Mouse (Mus musculus): ENCODE results near the gene Sfxn2. TPM values are rescaled to one million over a fixed set of nuclear protein-coding genes. Genes with fewer than 3 reads are reported as not detected.
"Not testable (repeated sequence)": the region's sequence is repeated elsewhere in the genome, so short reads cannot be mapped to it uniquely, and the experiment has no call there.

Sfxn2 gene
- polyA plus RNA-seq, 1 experiment = 5.5 TPM

DNA sequence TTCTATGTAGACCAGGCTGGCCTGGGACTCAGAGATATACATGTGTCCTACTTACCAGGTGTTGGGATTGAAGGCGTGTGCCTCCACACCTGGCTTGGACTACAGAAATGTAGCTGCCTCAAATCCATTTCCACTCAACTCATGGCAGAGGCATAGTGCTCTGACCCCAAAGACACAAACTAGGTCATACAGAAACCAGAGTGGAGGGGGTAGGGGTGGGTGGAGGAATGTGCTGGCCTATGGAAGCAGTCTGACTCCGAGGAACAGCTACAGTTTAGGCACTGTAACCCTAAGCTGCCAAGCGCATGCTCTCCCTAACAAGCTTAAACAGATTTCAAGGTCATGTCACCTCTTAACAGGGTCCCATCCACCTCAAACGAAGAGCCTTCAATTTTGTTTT, 9.6 kb upstream of the Sfxn2 start:
- TF ChIP-seq POLR2A (IDR thresholded peaks at IDR 0.05; ENCODE audit: extremely low read depth, insufficient read depth, low read length) (no peak), CTCF (IDR thresholded peaks at IDR 0.05; ENCODE audit: extremely low read depth, insufficient read depth, low read length) (no peak)
- Histone ChIP-seq H3K4me1 (ENCODE audit: control insufficient read depth, insufficient read depth, low read length) (no peaks in the 10 kb centered on the region), H3K4me3 (ENCODE audit: insufficient read depth, low read length) (no peak overlapping the region), H3K27ac (ENCODE audit: insufficient read depth, low read length) (no peak overlapping the region)

DNA sequence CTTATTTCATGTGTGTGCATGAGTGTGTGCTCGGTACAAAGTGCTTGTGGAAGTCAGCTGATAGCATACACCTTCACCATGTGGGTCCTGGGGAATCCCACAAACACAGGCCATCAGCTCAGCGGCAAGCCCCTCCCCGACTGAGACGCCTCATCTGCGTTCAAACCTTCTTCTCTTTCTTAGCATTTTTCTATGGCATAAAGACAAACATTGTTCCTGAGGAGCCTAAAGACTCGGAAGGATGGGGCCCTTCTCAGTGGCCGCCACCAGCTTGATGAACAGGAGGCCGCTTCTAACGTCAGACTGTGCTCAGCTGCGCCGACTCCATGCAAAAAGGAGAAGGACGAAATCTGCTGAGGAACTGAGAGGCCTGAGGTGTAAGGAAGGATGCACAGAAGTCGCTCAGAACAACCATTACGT, 9.1 kb upstream of the Sfxn2 start:
- H3K4me3 ChIP-seq (ENCODE audit: insufficient read depth, low read length) = no peak overlapping the region
- H3K4me1 ChIP-seq (ENCODE audit: control insufficient read depth, insufficient read depth, low read length) = no peaks in the 10 kb centered on the region
- H3K27ac ChIP-seq (ENCODE audit: insufficient read depth, low read length) = no peak overlapping the region
- no peak for TF ChIP-seq CTCF (IDR thresholded peaks at IDR 0.05; ENCODE audit: extremely low read depth, insufficient read depth, low read length)
- TF ChIP-seq POLR2A (IDR thresholded peaks at IDR 0.05; ENCODE audit: extremely low read depth, insufficient read depth, low read length) = no peak

GRCm38 (mm10) chr19:46571211-46571877, 1.8 kb upstream of the Sfxn2 start:
- H3K27ac ChIP-seq (ENCODE audit: insufficient read depth, low read length); H3K4me1 ChIP-seq (ENCODE audit: control insufficient read depth, insufficient read depth, low read length): not testable (repeated sequence)
- H3K4me3 ChIP-seq (ENCODE audit: insufficient read depth, low read length) = peak overlapping the region; percentile 87; the same call in 1 of the 2 replicates

- H3K4me3 ChIP-seq (ENCODE audit: insufficient read depth, low read length) = peak overlapping the region; percentile 87
- TF ChIP-seq CTCF (IDR thresholded peaks at IDR 0.05; ENCODE audit: extremely low read depth, insufficient read depth, low read length) (no peak), POLR2A (IDR thresholded peaks at IDR 0.05; ENCODE audit: extremely low read depth, insufficient read depth, low read length) (no peak)
- peaks cover 3% of the 10 kb centered on the region for H3K4me1 ChIP-seq (ENCODE audit: control insufficient read depth, insufficient read depth, low read length)
- H3K27ac ChIP-seq (ENCODE audit: insufficient read depth, low read length) = no peak overlapping the region
These were observed 1.3 kb upstream of the Sfxn2 start for GRCm38 (mm10) chr19:46571878-46572244.

GRCm38 (mm10) chr19:46572548-46572947, 617 bp upstream of the Sfxn2 start:
- H3K27ac ChIP-seq (ENCODE audit: insufficient read depth, low read length) = peak overlapping the region; percentile 37
- peak overlapping the region; percentile 87 for H3K4me3 ChIP-seq (ENCODE audit: insufficient read depth, low read length)
- H3K4me1 ChIP-seq (ENCODE audit: control insufficient read depth, insufficient read depth, low read length) = peaks cover 3% of the 10 kb centered on the region
- TF ChIP-seq POLR2A (IDR thresholded peaks at IDR 0.05; ENCODE audit: extremely low read depth, insufficient read depth, low read length) (no peak), CTCF (IDR thresholded peaks at IDR 0.05; ENCODE audit: extremely low read depth, insufficient read depth, low read length) (no peak)

- peaks cover 3% of the 10 kb centered on the region for H3K4me1 ChIP-seq (ENCODE audit: control insufficient read depth, insufficient read depth, low read length)
- peak overlapping the region; percentile 87; the same call in 1 of the 2 replicates for H3K4me3 ChIP-seq (ENCODE audit: insufficient read depth, low read length)
- TF ChIP-seq CTCF (IDR thresholded peaks at IDR 0.05; ENCODE audit: extremely low read depth, insufficient read depth, low read length) (no peak), POLR2A (IDR thresholded peaks at IDR 0.05; ENCODE audit: extremely low read depth, insufficient read depth, low read length) (no peak)
- H3K27ac ChIP-seq (ENCODE audit: insufficient read depth, low read length) = no peak overlapping the region
These were observed 825 bp downstream of the Sfxn2 start for GRCm38 (mm10) chr19:46573990-46574389.

GRCm38 (mm10) chr19:46575196-46575595, 2.0 kb downstream of the Sfxn2 start:
- TF ChIP-seq POLR2A (IDR thresholded peaks at IDR 0.05; ENCODE audit: extremely low read depth, insufficient read depth, low read length) (no peak), CTCF (IDR thresholded peaks at IDR 0.05; ENCODE audit: extremely low read depth, insufficient read depth, low read length) (no peak)
- Histone ChIP-seq H3K27ac (ENCODE audit: insufficient read depth, low read length) (no peak overlapping the region), H3K4me3 (ENCODE audit: insufficient read depth, low read length) (no peak overlapping the region), H3K4me1 (ENCODE audit: control insufficient read depth, insufficient read depth, low read length) (peaks cover 3% of the 10 kb centered on the region)

GRCm38 (mm10) chr19:46587823-46588508, 14.8 kb downstream of the Sfxn2 start:
- TF ChIP-seq POLR2A (IDR thresholded peaks at IDR 0.05; ENCODE audit: extremely low read depth, insufficient read depth, low read length) (no peak), CTCF (IDR thresholded peaks at IDR 0.05; ENCODE audit: extremely low read depth, insufficient read depth, low read length) (peak; percentile 99)
- no peak overlapping the region for H3K27ac ChIP-seq (ENCODE audit: insufficient read depth, low read length)
- H3K4me1 ChIP-seq (ENCODE audit: control insufficient read depth, insufficient read depth, low read length) = no peaks in the 10 kb centered on the region
- H3K4me3 ChIP-seq (ENCODE audit: insufficient read depth, low read length) = no peak overlapping the region

GRCm38 (mm10) chr19:46591575-46591974, 18.4 kb downstream of the Sfxn2 start:
- Histone ChIP-seq H3K4me1 (ENCODE audit: control insufficient read depth, insufficient read depth, low read length) (no peaks in the 10 kb centered on the region), H3K27ac (ENCODE audit: insufficient read depth, low read length) (no peak overlapping the region), H3K4me3 (ENCODE audit: insufficient read depth, low read length) (no peak overlapping the region)
- no peak for TF ChIP-seq POLR2A (IDR thresholded peaks at IDR 0.05; ENCODE audit: extremely low read depth, insufficient read depth, low read length)
- no peak for TF ChIP-seq CTCF (IDR thresholded peaks at IDR 0.05; ENCODE audit: extremely low read depth, insufficient read depth, low read length)

DNA sequence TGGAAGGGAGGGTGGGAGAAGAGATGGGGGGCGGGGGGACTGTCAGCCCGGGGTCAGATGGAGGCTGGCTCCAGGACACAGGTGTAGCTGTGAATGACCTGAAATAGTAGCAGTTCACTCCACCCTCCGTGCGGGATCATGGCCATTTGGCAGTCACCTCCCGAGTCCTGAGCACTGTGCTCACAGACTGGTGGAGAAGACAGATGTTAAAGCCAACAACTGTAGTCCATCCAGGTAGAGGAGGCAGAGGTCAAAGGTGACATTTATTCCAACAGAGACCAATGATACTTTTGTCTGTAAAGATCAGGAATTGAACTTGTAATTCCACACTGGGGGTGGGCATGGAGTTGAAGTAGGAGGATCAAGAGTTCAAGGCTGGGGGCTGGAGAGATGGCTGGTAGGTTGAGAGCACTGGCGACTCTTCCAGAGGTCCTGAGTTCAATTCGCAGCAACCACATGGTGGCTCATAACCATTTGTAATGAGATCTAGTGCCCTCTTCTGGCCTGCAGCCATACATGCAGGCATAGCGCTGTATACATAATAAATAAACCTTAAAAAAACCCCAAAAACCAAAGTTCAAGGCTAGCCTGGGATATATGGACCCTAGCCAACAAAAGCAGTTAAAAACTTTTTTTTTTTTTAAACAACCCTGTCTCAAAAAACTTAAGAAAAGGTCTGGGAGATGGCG, 19.7 kb downstream of the Sfxn2 start:
- no peak overlapping the region for H3K4me3 ChIP-seq (ENCODE audit: insufficient read depth, low read length)
- TF ChIP-seq POLR2A (IDR thresholded peaks at IDR 0.05; ENCODE audit: extremely low read depth, insufficient read depth, low read length) (no peak), CTCF (IDR thresholded peaks at IDR 0.05; ENCODE audit: extremely low read depth, insufficient read depth, low read length) (no peak)

More for the DNA sequence above, 19.7 kb downstream of the Sfxn2 start:
- H3K27ac ChIP-seq (ENCODE audit: insufficient read depth, low read length) = no peak overlapping the region
- no peaks in the 10 kb centered on the region for H3K4me1 ChIP-seq (ENCODE audit: control insufficient read depth, insufficient read depth, low read length)

Data from cortical plate, adult 2 months (tissue).